Mouse (Mus musculus) hindbrain, embryonic 13.5 days (tissue): Measurements from ENCODE around the gene Irx3. TPM values are rescaled to one million over a fixed set of nuclear protein-coding genes. Genes with fewer than 3 reads are reported as not detected.
A peak's percentile ranks its signal among the peaks of the same experiment; 100 is the strongest.

Experiments used
- ATAC-seq: fragments of 200-750 bp; cut with Nextera tagmentation; 2 replicates; pipeline ENCODE4 v1.8.0; 2017; ENCODE audit warnings: moderate TSS enrichment; ENCODE audit not compliant: low FRiP score
- H3K27ac ChIP-seq: fragments of 300-500 bp; sonication (generic); 2 replicates; pipeline ENCODE4 v1.5.1; 2015; ENCODE audit warnings: inconsistent platforms, mild to moderate bottlenecking, moderate library complexity
- H3K27me3 ChIP-seq: fragments of 300-500 bp; sonication (generic); 2 replicates; pipeline ENCODE4 v1.6.1; 2015; ENCODE audit warnings: mild to moderate bottlenecking, inconsistent platforms
- H3K36me3 ChIP-seq: fragments of 300-500 bp; sonication (generic); 2 replicates; pipeline ENCODE4 v1.6.1; 2015; ENCODE audit warnings: mild to moderate bottlenecking, inconsistent platforms
- H3K4me1 ChIP-seq: fragments of 300-500 bp; sonication (generic); replicated peaks from 2 replicates; pipeline ENCODE4 v1.6.1; 2015; ENCODE audit warnings: inconsistent platforms
- H3K4me2 ChIP-seq: fragments of 300-500 bp; sonication (generic); 2 replicates; pipeline ENCODE4 v1.6.1; 2015; ENCODE audit warnings: inconsistent platforms, mild to moderate bottlenecking, moderate library complexity
- H3K4me3 ChIP-seq: fragments of 300-500 bp; sonication (generic); 2 replicates; pipeline ENCODE4 v1.5.1; 2015; ENCODE audit warnings: mild to moderate bottlenecking, inconsistent platforms
- H3K9ac ChIP-seq: fragments of 300-500 bp; sonication (generic); 2 replicates; pipeline ENCODE4 v1.6.1; 2015; ENCODE audit warnings: mild to moderate bottlenecking, inconsistent platforms
- H3K9me3 ChIP-seq: fragments of 300-500 bp; sonication (generic); 2 replicates; pipeline ENCODE4 v1.6.1; 2016; ENCODE audit warnings: inconsistent platforms
- WGBS: fragments of 180-500 bp; shearing (Covaris S2); methylation state at CpG from one replicate; pipeline ENCODE4 v1.1.7; 2015; 5-methylcytosine and 5-hydroxymethylcytosine counted together
- polyA plus RNA-seq: library from polyadenylated mRNA; unstranded; fragments of >200 nt; fragmentation: Nextera tagmentation; extraction: Ambion mirVana; gene quantifications from 2 replicates; pipeline ENCODE4 v1.2.1, GENCODE M21; 2015

Gene Irx3
- polyA plus RNA-seq, 1 experiment from 2014 or later = 20.4 TPM

GRCm38 (mm10) chr8:91755062-91755461 lies 46.8 kb downstream of the Irx3 start:
- Histone ChIP-seq H3K4me1 (0 out of 2 replicates have a peak, but pooled peaks cover 8% of the 10 kb centered on the region), H3K4me3 (no peak overlapping the region), H3K9ac (no peak overlapping the region), H3K27me3 (no peaks in the 10 kb centered on the region), H3K36me3 (no peaks in the 10 kb centered on the region), H3K27ac (no peak overlapping the region), H3K9me3 (no peaks in the 10 kb centered on the region), H3K4me2 (no peak overlapping the region)
- WGBS = 86% methylated on average over 9 of the region's 9 CpGs
- ATAC-seq = no peak

DNA sequence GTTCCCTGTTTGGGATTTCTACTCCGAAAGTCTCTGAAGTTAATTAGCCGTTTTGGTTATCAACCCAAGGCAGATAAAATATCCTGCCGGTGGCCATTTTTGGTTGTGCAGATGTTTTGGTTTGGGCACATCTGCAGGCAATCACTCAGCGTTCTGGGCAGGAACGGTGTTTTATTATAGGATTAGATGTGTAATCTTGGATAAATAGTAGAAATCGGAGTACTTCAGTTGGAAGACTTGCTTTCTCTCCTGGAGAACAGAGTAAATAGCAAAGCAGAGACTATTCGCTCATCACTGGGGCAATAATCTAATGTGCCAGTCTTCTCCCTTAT lies 51.1 kb downstream of the Irx3 start:
- 88% methylated on average over 7 of the region's 7 CpGs for whole genome bisulfite sequencing
- no peak overlapping the region for H3K4me2 ChIP-seq
- H3K36me3 ChIP-seq = no peaks in the 10 kb centered on the region
- H3K4me1 ChIP-seq = peaks cover 35% of the 10 kb centered on the region
- H3K27ac ChIP-seq = no peak overlapping the region
- ATAC-seq = no peak
- H3K27me3 ChIP-seq = peaks cover 4% of the 10 kb centered on the region; the same call in 1 of the 2 replicates
- no peaks in the 10 kb centered on the region for H3K9me3 ChIP-seq
- H3K9ac ChIP-seq = no peak overlapping the region
- no peak overlapping the region for H3K4me3 ChIP-seq

DNA sequence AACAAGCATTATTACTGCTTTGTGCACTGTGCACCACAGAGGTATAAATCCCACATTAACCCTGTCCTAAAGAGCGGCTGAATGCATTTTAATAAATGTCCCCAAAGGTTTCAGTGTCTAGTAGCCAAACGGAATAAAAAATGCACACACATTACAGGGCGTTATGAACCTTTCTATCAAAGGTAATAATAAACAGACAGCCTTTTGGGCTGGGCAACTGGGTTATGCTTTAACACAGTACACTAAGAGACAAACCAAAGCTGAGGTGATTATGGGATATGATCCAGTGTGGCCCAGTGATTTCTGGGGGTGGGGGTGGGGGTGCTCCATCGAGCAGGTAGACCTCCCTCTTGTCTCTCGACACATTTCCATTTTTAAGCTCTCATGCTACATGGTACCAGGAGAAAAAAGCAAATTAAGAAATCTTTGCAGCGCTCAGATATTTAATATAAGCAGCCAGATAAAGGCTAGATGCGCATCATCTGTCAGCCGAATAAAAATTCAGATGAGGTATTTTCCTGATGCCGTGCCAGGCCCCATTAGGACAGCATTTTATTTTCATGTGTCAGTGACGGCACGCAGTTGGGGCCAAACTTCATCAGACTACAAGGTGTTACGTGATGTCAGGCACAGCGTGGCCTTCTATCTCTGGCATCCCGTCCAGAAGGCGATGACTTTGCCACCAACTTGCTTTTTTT lies 51.6 kb downstream of the Irx3 start:
- Histone ChIP-seq H3K4me1 (peaks cover 40% of the 10 kb centered on the region), H3K9me3 (no peaks in the 10 kb centered on the region), H3K9ac (no peak overlapping the region), H3K4me2 (no peak overlapping the region), H3K27me3 (peaks cover 4% of the 10 kb centered on the region; the same call in 1 of the 2 replicates), H3K4me3 (no peak overlapping the region), H3K36me3 (no peaks in the 10 kb centered on the region), H3K27ac (no peak overlapping the region)
- no peak for ATAC-seq
- WGBS = 75% methylated on average over 15 of the region's 15 CpGs

DNA sequence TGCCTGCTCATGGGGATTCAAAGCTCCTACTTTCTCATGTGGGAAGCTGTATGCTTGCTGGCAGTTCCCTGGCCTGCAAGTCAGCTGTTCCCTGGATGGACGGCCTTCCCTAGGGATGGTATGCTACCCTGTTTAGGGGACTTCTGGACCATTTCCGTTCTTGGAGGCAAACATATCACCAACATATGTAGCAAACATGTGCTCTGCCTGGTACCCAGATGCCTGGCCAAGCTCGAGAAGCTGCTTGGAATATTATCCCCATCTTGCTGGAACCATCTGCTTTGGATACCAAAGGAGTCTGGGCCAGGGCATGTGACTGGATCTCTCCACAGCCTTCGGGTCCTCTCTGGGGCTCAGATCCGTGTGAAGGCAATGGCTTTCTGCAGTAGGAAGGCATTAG lies 52.5 kb downstream of the Irx3 start:
- Histone ChIP-seq H3K27ac (no peak overlapping the region), H3K4me2 (no peak overlapping the region), H3K27me3 (peaks cover 4% of the 10 kb centered on the region; the same call in 1 of the 2 replicates), H3K9me3 (no peaks in the 10 kb centered on the region), H3K4me1 (peaks cover 42% of the 10 kb centered on the region), H3K4me3 (no peak overlapping the region), H3K36me3 (no peaks in the 10 kb centered on the region), H3K9ac (peak overlapping the region; percentile 16; the same call in 1 of the 2 replicates)
- WGBS = 67% methylated on average over 5 of the region's 5 CpGs
- ATAC-seq = no peak
